Mouse (Mus musculus) CH12.LX (cell line): ENCODE measurements around the gene Dpf3.

Experiments
- CTCF ChIP-seq, 2 experiments: IDR thresholded peaks in 1 of 2; conservative IDR thresholded peaks in 1 of 2; 2 replicates each; pipeline ENCODE4 v1.5.1; 2011 to 2012; ENCODE audit warnings: low read depth in 2 of 2, low read length in 2 of 2, improper control_type of control experiment in 1 of 2, inconsistent platforms in 1 of 2, mild to moderate bottlenecking in 1 of 2, moderate library complexity in 1 of 2
- EP300 ChIP-seq: IDR thresholded peaks from 2 replicates; pipeline ENCODE4 v1.6.1; 2011; ENCODE audit warnings: low read length, improper control_type of control experiment
- NELFE ChIP-seq: IDR thresholded peaks from 2 replicates; pipeline ENCODE4 v1.6.1; 2011; ENCODE audit warnings: low read depth, low read length, improper control_type of control experiment
- POLR2A ChIP-seq: IDR thresholded peaks from 2 replicates; pipeline ENCODE4 v1.6.1; 2011; ENCODE audit warnings: low read depth, mild to moderate bottlenecking, improper control_type of control experiment, low read length
- RCOR1 ChIP-seq: conservative IDR thresholded peaks from 2 replicates; pipeline ENCODE4 v1.6.1; 2012; ENCODE audit warnings: low read depth, mild to moderate bottlenecking, inconsistent platforms, low read length, improper control_type of control experiment
- USF1 ChIP-seq: IDR thresholded peaks from 2 replicates; pipeline ENCODE4 v1.6.1; 2014; ENCODE audit warnings: low read depth, mild to moderate bottlenecking, inconsistent platforms, low read length, improper control_type of control experiment

DNA sequence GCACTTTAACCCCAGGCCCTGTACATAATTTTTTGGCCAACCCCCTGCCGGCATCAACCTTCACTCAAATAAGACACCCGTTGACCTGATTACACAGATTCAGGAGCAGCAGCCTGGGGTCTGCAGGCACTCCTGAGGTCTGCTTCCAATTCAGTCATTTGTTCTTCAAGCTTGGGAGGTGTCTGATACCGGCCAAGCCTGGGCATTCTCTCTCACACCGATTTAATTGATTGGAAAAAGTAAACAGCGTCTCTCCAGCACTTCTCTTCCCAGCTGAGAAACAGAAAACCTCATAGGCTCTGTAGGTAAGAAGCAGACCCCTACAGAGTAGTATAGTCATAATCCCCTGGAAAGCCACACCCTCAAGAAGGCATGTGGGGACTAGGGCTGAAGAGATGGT, 61.2 kb downstream of the Dpf3 start:
- TF ChIP-seq POLR2A (no peak), CTCF (conservative IDR thresholded peaks at IDR 0.05 in 1 of 2, IDR thresholded peaks at IDR 0.05 in 1 of 2; ENCODE audit: low read depth in 2 of 2, low read length in 2 of 2) (no peak), EP300 (no peak), USF1 (no peak), RCOR1 (no peak), NELFE (no peak)
